Mouse (Mus musculus): ENCODE results near the gene Gm20671. TPM values are rescaled to one million over a fixed set of nuclear protein-coding genes. Genes with fewer than 3 reads are reported as not detected.
"Not testable (repeated sequence)": the region's sequence is repeated elsewhere in the genome, so short reads cannot be mapped to it uniquely, and the experiment has no call there.

Gene Gm20671
- polyA plus RNA-seq, 1 experiment: not detected

GRCm38 (mm10) chr5:32735779-32736178, 91.1 kb downstream of the Gm20671 start:
- WGBS: 80% methylated on average over 6 of the region's 6 CpGs
- TF ChIP-seq POLR2A (IDR thresholded peaks at IDR 0.05; ENCODE audit: borderline replicate concordance, control insufficient read depth, low read depth, low read length): no peak
- no peak for TF ChIP-seq CTCF (IDR thresholded peaks at IDR 0.05; ENCODE audit: control insufficient read depth, insufficient read depth, low read length)
- Histone ChIP-seq H3K4me3 (replicated peaks; ENCODE audit: control insufficient read depth, low read depth, low read length) (no peak overlapping the region), H3K27ac (ENCODE audit: control insufficient read depth, insufficient read depth, low read depth, low read length, poor library complexity) (no peak overlapping the region), H3K4me1 (ENCODE audit: control insufficient read depth, insufficient read depth, low read length) (no peaks in the 10 kb centered on the region)

DNA sequence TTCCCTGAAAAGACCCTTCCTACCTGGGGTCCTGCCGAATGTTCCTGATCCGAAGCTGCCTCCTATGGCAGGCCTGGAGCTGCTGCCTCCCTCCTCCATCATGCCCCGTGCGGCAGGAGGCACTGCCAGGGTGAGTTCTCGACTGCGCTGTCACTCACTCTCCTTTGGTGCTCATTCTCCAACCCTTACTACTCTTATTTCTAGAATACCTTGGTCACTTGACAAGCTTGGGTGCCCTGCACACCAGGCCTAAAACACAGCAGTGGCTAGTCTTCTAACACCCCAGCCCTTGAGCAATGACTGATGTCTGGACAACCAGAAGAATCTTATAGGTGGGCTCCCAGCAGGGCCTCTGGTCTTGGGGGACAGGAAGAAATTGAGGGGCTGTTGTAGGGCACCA, 93.0 kb downstream of the Gm20671 start:
- 88% methylated on average over 6 of the region's 6 CpGs for WGBS
- H3K27ac ChIP-seq (ENCODE audit: control insufficient read depth, insufficient read depth, low read depth, low read length, poor library complexity); H3K4me3 ChIP-seq (replicated peaks; ENCODE audit: control insufficient read depth, low read depth, low read length); H3K4me1 ChIP-seq (ENCODE audit: control insufficient read depth, insufficient read depth, low read length): not testable (repeated sequence)

GRCm38 (mm10) chr5:32728851-32729250, 98.1 kb downstream of the Gm20671 start:
- no peak overlapping the region for H3K27ac ChIP-seq (ENCODE audit: control insufficient read depth, insufficient read depth, low read depth, low read length, poor library complexity)
- H3K4me3 ChIP-seq (replicated peaks; ENCODE audit: control insufficient read depth, low read depth, low read length): no peak overlapping the region
- TF ChIP-seq POLR2A (IDR thresholded peaks at IDR 0.05; ENCODE audit: borderline replicate concordance, control insufficient read depth, low read depth, low read length): no peak
- no peak for TF ChIP-seq CTCF (IDR thresholded peaks at IDR 0.05; ENCODE audit: control insufficient read depth, insufficient read depth, low read length)
- WGBS: 90% methylated on average over 8 of the region's 8 CpGs
- no peaks in the 10 kb centered on the region for H3K4me1 ChIP-seq (ENCODE audit: control insufficient read depth, insufficient read depth, low read length)

DNA sequence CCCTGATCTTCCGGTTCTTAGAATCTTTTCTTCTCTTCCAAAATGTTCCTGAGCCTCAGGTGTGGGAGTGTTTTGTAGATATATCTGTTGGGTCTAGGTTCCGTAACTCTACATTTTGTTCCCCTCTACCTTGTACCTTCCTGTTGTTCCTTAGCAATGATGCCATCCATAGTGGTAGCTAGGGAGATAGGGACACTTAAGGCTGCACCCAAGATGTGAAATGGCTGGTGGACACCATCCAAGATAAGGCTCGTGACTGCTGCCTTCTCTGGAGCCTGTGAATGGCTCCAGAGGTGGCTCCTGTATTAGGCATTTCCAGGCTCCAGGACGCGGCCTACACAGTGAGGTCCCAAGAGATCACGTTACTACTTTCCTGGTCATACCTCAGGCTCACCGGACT, 98.6 kb downstream of the Gm20671 start:
- Histone ChIP-seq H3K27ac (ENCODE audit: control insufficient read depth, insufficient read depth, low read depth, low read length, poor library complexity) (no peak overlapping the region), H3K4me3 (replicated peaks; ENCODE audit: control insufficient read depth, low read depth, low read length) (no peak overlapping the region), H3K4me1 (ENCODE audit: control insufficient read depth, insufficient read depth, low read length) (no peaks in the 10 kb centered on the region)
- WGBS: 85% methylated on average over 7 of the region's 7 CpGs
- TF ChIP-seq POLR2A (IDR thresholded peaks at IDR 0.05; ENCODE audit: borderline replicate concordance, control insufficient read depth, low read depth, low read length): no peak
- no peak for TF ChIP-seq CTCF (IDR thresholded peaks at IDR 0.05; ENCODE audit: control insufficient read depth, insufficient read depth, low read length)

GRCm38 (mm10) chr5:32725397-32725796, 101.5 kb downstream of the Gm20671 start:
- H3K4me1 ChIP-seq (ENCODE audit: control insufficient read depth, insufficient read depth, low read length); H3K4me3 ChIP-seq (replicated peaks; ENCODE audit: control insufficient read depth, low read depth, low read length); H3K27ac ChIP-seq (ENCODE audit: control insufficient read depth, insufficient read depth, low read depth, low read length, poor library complexity): not testable (repeated sequence)
- whole genome bisulfite sequencing: 67% methylated on average over 3 of the region's 3 CpGs

GRCm38 (mm10) chr5:32723981-32724380, 102.9 kb downstream of the Gm20671 start:
- 72% methylated on average over 7 of the region's 7 CpGs for WGBS

GRCm38 (mm10) chr5:32722711-32723110, 104.2 kb downstream of the Gm20671 start:
- H3K4me3 ChIP-seq (replicated peaks; ENCODE audit: control insufficient read depth, low read depth, low read length); H3K27ac ChIP-seq (ENCODE audit: control insufficient read depth, insufficient read depth, low read depth, low read length, poor library complexity); H3K4me1 ChIP-seq (ENCODE audit: control insufficient read depth, insufficient read depth, low read length): not testable (repeated sequence)
- WGBS: 87% methylated on average over 8 of the region's 8 CpGs

More at GRCm38 (mm10) chr5:32723981-32724380, 102.9 kb downstream of the Gm20671 start:
- TF ChIP-seq CTCF (IDR thresholded peaks at IDR 0.05; ENCODE audit: control insufficient read depth, insufficient read depth, low read length): no peak
- no peak for TF ChIP-seq POLR2A (IDR thresholded peaks at IDR 0.05; ENCODE audit: borderline replicate concordance, control insufficient read depth, low read depth, low read length)
- H3K27ac ChIP-seq (ENCODE audit: control insufficient read depth, insufficient read depth, low read depth, low read length, poor library complexity): no peak overlapping the region
- no peak overlapping the region for H3K4me3 ChIP-seq (replicated peaks; ENCODE audit: control insufficient read depth, low read depth, low read length)
- H3K4me1 ChIP-seq (ENCODE audit: control insufficient read depth, insufficient read depth, low read length): peaks cover 2% of the 10 kb centered on the region; the same call in 1 of the 2 replicates

DNA sequence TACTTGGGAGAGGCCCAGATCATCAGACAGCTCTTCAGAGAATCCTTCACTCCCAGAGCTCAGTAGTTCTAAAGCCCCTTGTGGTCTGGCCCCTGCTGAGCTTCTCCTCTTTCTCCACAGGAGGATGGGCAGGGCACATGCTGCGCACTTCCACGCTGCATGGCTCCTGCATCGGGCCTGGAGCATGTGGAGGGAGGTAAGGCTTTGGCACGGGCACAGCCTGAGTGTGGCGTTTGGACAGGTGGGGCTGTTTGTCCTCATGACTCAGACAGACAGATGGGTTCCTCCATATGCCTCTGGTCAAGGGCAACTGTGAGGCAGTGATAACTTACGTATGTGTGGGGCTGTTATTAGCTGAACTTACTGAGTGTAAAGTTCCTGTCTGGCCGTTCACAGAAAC, 104.6 kb downstream of the Gm20671 start:
- H3K27ac ChIP-seq (ENCODE audit: control insufficient read depth, insufficient read depth, low read depth, low read length, poor library complexity): no peak overlapping the region
- TF ChIP-seq POLR2A (IDR thresholded peaks at IDR 0.05; ENCODE audit: borderline replicate concordance, control insufficient read depth, low read depth, low read length) (no peak), CTCF (IDR thresholded peaks at IDR 0.05; ENCODE audit: control insufficient read depth, insufficient read depth, low read length) (no peak)
- H3K4me1 ChIP-seq (ENCODE audit: control insufficient read depth, insufficient read depth, low read length): peaks cover 2% of the 10 kb centered on the region; the same call in 1 of the 2 replicates
- WGBS: 81% methylated on average over 7 of the region's 7 CpGs
- no peak overlapping the region for H3K4me3 ChIP-seq (replicated peaks; ENCODE audit: control insufficient read depth, low read depth, low read length)

- TF ChIP-seq CTCF (IDR thresholded peaks at IDR 0.05; ENCODE audit: control insufficient read depth, insufficient read depth, low read length) (no peak), POLR2A (IDR thresholded peaks at IDR 0.05; ENCODE audit: borderline replicate concordance, control insufficient read depth, low read depth, low read length) (no peak)
- peaks cover 2% of the 10 kb centered on the region; the same call in 1 of the 2 replicates for H3K4me1 ChIP-seq (ENCODE audit: control insufficient read depth, insufficient read depth, low read length)
- 72% methylated on average over 3 of the region's 3 CpGs for WGBS
These were observed 105.6 kb downstream of the Gm20671 start for GRCm38 (mm10) chr5:32721316-32721715.

More at GRCm38 (mm10) chr5:32721316-32721715, 105.6 kb downstream of the Gm20671 start:
- no peak overlapping the region for H3K4me3 ChIP-seq (replicated peaks; ENCODE audit: control insufficient read depth, low read depth, low read length)
- no peak overlapping the region for H3K27ac ChIP-seq (ENCODE audit: control insufficient read depth, insufficient read depth, low read depth, low read length, poor library complexity)
